In the genomic region with DNA sequence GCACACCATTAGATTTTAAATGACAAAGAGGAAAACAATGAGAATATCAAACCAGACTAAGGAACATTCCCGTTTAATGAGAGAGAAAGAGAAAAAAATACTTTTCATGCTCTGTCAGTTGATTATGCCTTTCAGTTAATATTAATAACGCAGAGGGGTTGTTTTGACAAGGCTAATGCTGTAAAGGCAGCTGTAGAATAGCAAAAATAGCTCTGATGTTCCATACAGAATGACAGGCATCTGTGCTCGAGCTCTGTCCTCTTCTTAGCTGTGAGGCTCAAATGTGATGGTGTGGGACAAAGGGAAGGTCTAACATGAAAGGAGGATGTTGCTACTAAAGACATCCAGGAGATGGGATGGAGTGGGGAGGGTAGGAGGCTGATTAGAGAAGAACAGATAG, we compare ENCODE assay signal across 28 mouse cellular contexts.
DNase-seq lines count a peak whose midpoint lies in the region; ATAC-seq and TF ChIP-seq lines count a peak whose summit lies in the region.
"Had no signal": no experiment of that assay in that cellular context is flagged by ENCODE, and none has a peak within 500 bp of the region (broad histone marks: within the 10 kb centered on the region; RNA-seq: fewer than 3 reads in every experiment).

No protein-coding gene starts in this region.

- no peak for TF ChIP-seq CTCF in hindbrain, postnatal 0 days (IDR thresholded peaks at IDR 0.05; ENCODE audit: low read depth)

- no peak overlapping the region for H3K4me3 ChIP-seq in hindbrain, postnatal 0 days (ENCODE audit: low read length)
- H3K4me3 ChIP-seq in hindbrain, embryonic 11.5 days (ENCODE audit: low read depth, low read length), result no peak overlapping the region
- H3K4me3 ChIP-seq in midbrain, embryonic 16.5 days (ENCODE audit: low read depth, low read length), result no peak overlapping the region
- H3K4me3 ChIP-seq in midbrain, embryonic 13.5 days (replicated peaks), result no peak overlapping the region
- no peak overlapping the region for H3K4me3 ChIP-seq in embryonic facial prominence, embryonic 14.5 days (ENCODE audit: low read depth, low read length)
- H3K4me3 ChIP-seq: gastrocnemius, adult 2 months; left cerebral cortex, adult 2 months; limb, embryonic 15.5 days; midbrain, embryonic 15.5 days; myocyte; neural tube, embryonic 13.5 days had no signal

- no peaks in the 10 kb centered on the region for H3K9me3 ChIP-seq in hindbrain, postnatal 0 days (ENCODE audit: low read length)
- no peaks in the 10 kb centered on the region for H3K9me3 ChIP-seq in hindbrain, embryonic 11.5 days (ENCODE audit: control insufficient read depth, low read length)
- no peaks in the 10 kb centered on the region for H3K9me3 ChIP-seq in midbrain, embryonic 16.5 days (replicated peaks; ENCODE audit: control insufficient read depth, low read length, poor library complexity, severe bottlenecking)
- no peaks in the 10 kb centered on the region for H3K9me3 ChIP-seq in midbrain, embryonic 13.5 days
- no peaks in the 10 kb centered on the region for H3K9me3 ChIP-seq in embryonic facial prominence, embryonic 14.5 days (ENCODE audit: control insufficient read depth, low read length)
- H3K9me3 ChIP-seq: limb, embryonic 15.5 days; midbrain, embryonic 15.5 days; neural tube, embryonic 13.5 days had no signal

- ATAC-seq in hindbrain, postnatal 0 days, result peak; percentile 27; the same call in 1 of the 2 replicates
- no peak for ATAC-seq in hindbrain, embryonic 11.5 days (ENCODE audit: low FRiP score)
- peak; percentile 45; the same call in 1 of the 2 replicates for ATAC-seq in midbrain, embryonic 16.5 days
- ATAC-seq in midbrain, embryonic 13.5 days, result no peak
- ATAC-seq in embryonic facial prominence, embryonic 14.5 days (ENCODE audit: low read depth), result peak; percentile 15; the same call in 1 of the 2 replicates
- ATAC-seq: activated CD4-positive, CD25-positive, alpha-beta regulatory T cell, adult 4 months; midbrain, embryonic 15.5 days had no signal

- no peaks in the 10 kb centered on the region for H3K4me1 ChIP-seq in hindbrain, postnatal 0 days (ENCODE audit: insufficient read depth, low read length)
- no peaks in the 10 kb centered on the region for H3K4me1 ChIP-seq in hindbrain, embryonic 11.5 days (replicated peaks; ENCODE audit: control insufficient read depth, insufficient read depth, low read length)
- no peaks in the 10 kb centered on the region for H3K4me1 ChIP-seq in midbrain, embryonic 16.5 days (ENCODE audit: control insufficient read depth, insufficient read depth, low read length)
- no peaks in the 10 kb centered on the region for H3K4me1 ChIP-seq in midbrain, embryonic 13.5 days (replicated peaks)
- peaks cover 8% of the 10 kb centered on the region; the same call in 1 of the 2 replicates for H3K4me1 ChIP-seq in embryonic facial prominence, embryonic 14.5 days (ENCODE audit: control insufficient read depth, insufficient read depth, low read length)
- H3K4me1 ChIP-seq: limb, embryonic 15.5 days; midbrain, embryonic 15.5 days; neural tube, embryonic 13.5 days had no signal

- H3K9ac ChIP-seq in hindbrain, postnatal 0 days (replicated peaks; ENCODE audit: low read length), result no peak overlapping the region
- no peak overlapping the region for H3K9ac ChIP-seq in hindbrain, embryonic 11.5 days (ENCODE audit: low read depth, low read length)
- H3K9ac ChIP-seq in midbrain, embryonic 16.5 days (ENCODE audit: low read depth, low read length), result no peak overlapping the region
- no peak overlapping the region for H3K9ac ChIP-seq in midbrain, embryonic 13.5 days (replicated peaks)
- no peak overlapping the region for H3K9ac ChIP-seq in embryonic facial prominence, embryonic 14.5 days (ENCODE audit: low read depth, low read length)
- H3K9ac ChIP-seq: limb, embryonic 15.5 days; liver, embryonic 14.5 days; midbrain, embryonic 15.5 days; neural tube, embryonic 13.5 days had no signal

- no peak for DNase-seq in hindbrain, postnatal 0 days (ENCODE audit: low spot score)
- no peak for DNase-seq in hindbrain, embryonic 11.5 days (ENCODE audit: low spot score)
- DNase-seq in embryonic facial prominence, embryonic 14.5 days (ENCODE audit: low spot score), result no peak
- DNase-seq in embryo, embryonic 9.5 days (ENCODE audit: extremely low spot score), result no peak
- DNase-seq in layer of hippocampus, adult 9-11 months, result no peak
- DNase-seq: adrenal gland, postnatal 10 days; B cell, adult 2 months; cerebellum, adult 9-11 months; gastrocnemius, adult 2 months; kidney, adult 2 months; left cerebral cortex, postnatal 4 days; lung, postnatal 14 days; right cerebral cortex, adult 18-20 months; right cerebral cortex, postnatal 4 days; thymus, adult 2 months; thymus, postnatal 4 days had no signal

- H3K27ac ChIP-seq in hindbrain, postnatal 0 days, result no peak overlapping the region
- no peak overlapping the region for H3K27ac ChIP-seq in hindbrain, embryonic 11.5 days (ENCODE audit: low read depth, low read length)
- H3K27ac ChIP-seq in midbrain, embryonic 16.5 days (ENCODE audit: low read length), result no peak overlapping the region
- H3K27ac ChIP-seq in midbrain, embryonic 13.5 days, result no peak overlapping the region
- no peak overlapping the region for H3K27ac ChIP-seq in embryonic facial prominence, embryonic 14.5 days (replicated peaks; ENCODE audit: low read depth, low read length)
- H3K27ac ChIP-seq: gastrocnemius, adult 2 months; kidney, postnatal 0 days; left cerebral cortex, adult 2 months; limb, embryonic 15.5 days; liver, embryonic 14.5 days; midbrain, embryonic 15.5 days; neural tube, embryonic 13.5 days had no signal

- no peaks in the 10 kb centered on the region for H3K36me3 ChIP-seq in hindbrain, postnatal 0 days (ENCODE audit: insufficient read depth, low read length)
- no peaks in the 10 kb centered on the region for H3K36me3 ChIP-seq in hindbrain, embryonic 11.5 days (ENCODE audit: control insufficient read depth, insufficient read depth, low read length)
- H3K36me3 ChIP-seq in midbrain, embryonic 16.5 days (ENCODE audit: control insufficient read depth, insufficient read depth, low read length), result no peaks in the 10 kb centered on the region
- H3K36me3 ChIP-seq in midbrain, embryonic 13.5 days, result no peaks in the 10 kb centered on the region
- H3K36me3 ChIP-seq in embryonic facial prominence, embryonic 14.5 days (ENCODE audit: control insufficient read depth, insufficient read depth, low read length), result no peaks in the 10 kb centered on the region
- H3K36me3 ChIP-seq: limb, embryonic 15.5 days; midbrain, embryonic 15.5 days; neural tube, embryonic 13.5 days had no signal

- WGBS in hindbrain, postnatal 0 days, result 64% methylated on average over 3 of the region's 3 CpGs
- 82% methylated on average over 3 of the region's 3 CpGs for WGBS in hindbrain, embryonic 11.5 days
- 74% methylated on average over 3 of the region's 3 CpGs for WGBS in midbrain, embryonic 16.5 days
- WGBS in midbrain, embryonic 13.5 days, result 77% methylated on average over 3 of the region's 3 CpGs
- 57% methylated on average over 3 of the region's 3 CpGs for WGBS in embryonic facial prominence, embryonic 14.5 days

- H3K27me3 ChIP-seq in hindbrain, postnatal 0 days (ENCODE audit: insufficient read depth, low read length), result no peaks in the 10 kb centered on the region
- no peaks in the 10 kb centered on the region for H3K27me3 ChIP-seq in hindbrain, embryonic 11.5 days (ENCODE audit: control insufficient read depth, insufficient read depth, low read length)
- no peaks in the 10 kb centered on the region for H3K27me3 ChIP-seq in midbrain, embryonic 16.5 days (ENCODE audit: control insufficient read depth, insufficient read depth, low read depth, low read length)
- H3K27me3 ChIP-seq in midbrain, embryonic 13.5 days, result no peaks in the 10 kb centered on the region
- H3K27me3 ChIP-seq in embryonic facial prominence, embryonic 14.5 days (replicated peaks; ENCODE audit: control insufficient read depth, insufficient read depth, low read length), result no peaks in the 10 kb centered on the region
- H3K27me3 ChIP-seq: CH12.LX; limb, embryonic 15.5 days; midbrain, embryonic 15.5 days; neural tube, embryonic 13.5 days had no signal

- no peak overlapping the region for H3K4me2 ChIP-seq in hindbrain, postnatal 0 days (ENCODE audit: low read depth, low read length)
- H3K4me2 ChIP-seq in hindbrain, embryonic 11.5 days (replicated peaks; ENCODE audit: low read depth, low read length), result no peak overlapping the region
- no peak overlapping the region for H3K4me2 ChIP-seq in midbrain, embryonic 16.5 days (ENCODE audit: low read length)
- H3K4me2 ChIP-seq in midbrain, embryonic 13.5 days (replicated peaks), result no peak overlapping the region
- no peak overlapping the region for H3K4me2 ChIP-seq in embryonic facial prominence, embryonic 14.5 days (ENCODE audit: low read depth, low read length)
- H3K4me2 ChIP-seq: heart, embryonic 11.5 days; limb, embryonic 15.5 days; midbrain, embryonic 15.5 days; neural tube, embryonic 13.5 days had no signal

Comparison
In these comparisons a context has a peak if more than half of its experiments do, and no peak if none do; other contexts are left out.
1. ATAC-seq: peak in hindbrain, postnatal 0 days (single experiment), midbrain, embryonic 16.5 days (single experiment) and embryonic facial prominence, embryonic 14.5 days (single experiment); none in hindbrain, embryonic 11.5 days (single experiment) and midbrain, embryonic 13.5 days (single experiment).